Mouse (Mus musculus) lung, adult 18-20 months (tissue): ENCODE results near the gene Trmt10a.
"Not testable (repeated sequence)": the region's sequence is repeated elsewhere in the genome, so short reads cannot be mapped to it uniquely, and the experiment has no call there.

ENCODE experiments used
- DNase-seq, 2 experiments: peaks; one replicate each; pipeline ENCODE4 v3.0.0; 2022; ENCODE audit warnings: mixed read lengths in 2 of 2

Gene Trmt10a

GRCm38 (mm10) chr3:138138146-138138545, 5.1 kb upstream of the Trmt10a start:
- not testable (repeated sequence) for DNase-seq

DNA sequence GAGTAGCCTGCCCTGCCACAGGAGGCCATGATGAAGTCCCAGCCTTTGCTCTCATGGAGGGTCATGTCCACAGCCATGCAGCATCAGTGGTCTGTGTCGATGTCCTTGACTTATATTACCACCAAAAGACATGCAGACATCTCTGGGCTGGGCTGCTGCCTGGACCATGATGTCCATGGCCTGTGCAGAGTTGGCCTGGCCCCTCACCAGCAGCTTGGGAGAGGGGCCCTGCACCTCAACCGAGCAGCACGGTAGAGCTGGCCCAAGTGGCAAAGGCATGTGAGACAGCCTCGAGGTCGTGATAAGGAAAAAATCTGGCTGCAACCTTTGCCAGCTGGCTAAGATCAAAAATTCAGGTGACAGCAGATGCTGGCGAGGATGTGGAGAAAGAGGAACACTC, 3.6 kb upstream of the Trmt10a start:
- no peak for DNase-seq

DNA sequence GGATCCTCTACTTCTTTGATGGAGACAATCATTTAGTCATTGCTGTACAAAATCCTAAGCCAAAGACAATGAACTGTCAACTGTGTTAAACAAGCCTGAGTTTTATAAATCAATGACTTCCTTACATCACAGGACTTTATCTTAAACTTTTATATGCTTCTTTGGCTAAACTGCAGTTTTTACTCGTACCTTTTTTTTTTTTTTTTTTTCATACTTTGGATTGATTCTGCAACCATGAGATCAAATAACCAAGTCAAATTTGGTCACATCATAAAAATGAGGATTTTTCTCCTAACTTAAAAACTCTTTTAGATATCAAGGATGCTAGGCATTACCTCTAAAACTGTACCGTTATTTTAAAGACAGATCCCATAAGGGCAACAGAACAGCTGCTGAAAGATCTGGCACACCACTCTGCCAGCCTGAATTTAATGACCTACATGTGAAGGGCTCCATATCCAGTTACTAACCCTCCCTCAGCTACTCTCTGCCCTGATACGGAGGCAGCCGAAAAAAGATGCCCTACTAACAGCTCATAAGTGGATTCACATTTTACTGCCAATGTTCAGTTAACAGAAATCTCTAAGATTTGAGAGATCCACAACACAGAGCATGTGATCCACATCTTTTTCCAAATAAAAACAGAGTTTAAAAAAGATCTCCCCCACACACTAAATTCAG, 1.1 kb upstream of the Trmt10a start:
- DNase-seq = no peak

- DNase-seq = no peak
These were observed 424 bp upstream of the Trmt10a start for GRCm38 (mm10) chr3:138142733-138143314.

DNA sequence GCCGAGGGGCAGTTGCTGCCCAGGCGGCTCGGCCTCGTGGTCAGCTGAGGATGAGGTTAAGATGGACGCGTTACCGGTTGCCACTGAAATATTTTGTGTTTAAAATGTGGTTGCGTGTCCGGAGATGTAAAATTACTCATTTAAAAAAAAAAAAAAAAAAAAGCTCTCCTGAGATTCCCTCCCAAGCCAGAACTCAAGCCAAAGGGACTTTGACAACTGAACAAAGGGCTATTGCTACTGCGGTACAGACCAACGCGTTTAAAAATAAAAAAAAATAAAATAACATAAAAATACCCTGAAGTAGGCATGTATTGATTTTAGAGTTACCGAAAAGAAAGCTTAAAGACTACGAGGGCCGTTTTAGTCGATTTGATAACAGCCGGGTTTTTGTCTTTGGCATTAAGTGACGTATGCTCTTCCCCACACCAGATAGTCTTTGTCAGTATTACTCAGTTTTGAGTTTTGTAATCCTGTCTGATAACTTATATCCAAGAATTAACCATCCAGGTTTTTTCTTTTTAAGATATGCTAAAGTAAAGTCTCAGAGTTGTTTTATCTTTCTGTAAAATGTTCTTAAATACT, 903 bp downstream of the Trmt10a start:
- no peak for DNase-seq

DNA sequence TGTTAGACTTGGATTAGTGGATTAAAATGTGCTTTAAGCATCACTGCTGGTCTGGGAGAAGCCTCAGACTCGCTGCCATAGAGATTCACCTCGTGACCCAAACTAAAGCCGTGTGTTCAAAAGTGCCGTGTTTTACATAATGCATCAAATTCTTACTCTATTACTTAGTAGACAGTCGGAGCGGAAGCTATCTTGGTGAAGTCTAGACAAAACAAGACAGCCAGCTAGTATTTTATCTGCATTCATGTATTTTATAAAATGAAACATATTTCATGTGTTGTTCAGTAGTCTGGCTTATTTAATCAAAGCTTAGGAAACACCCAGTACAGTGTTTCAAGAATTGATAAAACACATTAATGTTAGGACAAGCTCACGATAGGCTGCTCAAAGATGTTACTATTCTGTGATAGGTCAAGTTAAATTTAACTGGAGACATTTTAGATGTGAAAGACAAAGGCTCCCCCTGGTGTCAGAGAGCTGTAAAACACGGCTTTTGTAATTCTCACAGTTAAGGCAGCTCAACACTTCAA, 1.5 kb downstream of the Trmt10a start, which contains the start of gene Mttp:
Gene Mttp, minus strand, starts transcription at position 327 of the 530 bp plus-strand sequence.
- DNase-seq = peak; percentile 68 to 81

GRCm38 (mm10) chr3:138148811-138149210, 5.6 kb downstream of the Trmt10a start:
- DNase-seq = no peak

- DNase-seq = no peak
These were observed 11.8 kb downstream of the Trmt10a start for GRCm38 (mm10) chr3:138155062-138155461.

DNA sequence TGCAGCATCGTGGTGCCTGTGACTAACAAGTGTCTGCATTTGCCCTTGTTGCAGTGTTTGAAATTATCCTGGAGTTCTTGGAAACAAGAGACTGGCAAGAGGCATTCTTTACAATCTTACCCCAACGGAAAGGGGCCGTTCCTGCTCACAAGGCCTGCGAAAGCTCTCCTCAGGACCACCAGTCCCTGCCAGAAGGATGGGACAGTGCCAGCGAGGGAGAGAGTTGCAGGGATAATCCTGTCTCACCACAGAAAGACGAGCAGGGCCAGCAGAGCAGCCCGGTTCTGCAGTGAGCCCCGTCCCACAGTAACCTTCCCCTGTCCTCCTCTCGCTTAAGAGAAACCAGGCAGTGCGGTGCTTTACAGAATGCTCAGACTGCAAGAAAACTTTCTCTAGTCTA, 13.4 kb downstream of the Trmt10a start:
- DNase-seq = no peak

GRCm38 (mm10) chr3:138161623-138162022, 18.4 kb downstream of the Trmt10a start:
- no peak for DNase-seq

DNA sequence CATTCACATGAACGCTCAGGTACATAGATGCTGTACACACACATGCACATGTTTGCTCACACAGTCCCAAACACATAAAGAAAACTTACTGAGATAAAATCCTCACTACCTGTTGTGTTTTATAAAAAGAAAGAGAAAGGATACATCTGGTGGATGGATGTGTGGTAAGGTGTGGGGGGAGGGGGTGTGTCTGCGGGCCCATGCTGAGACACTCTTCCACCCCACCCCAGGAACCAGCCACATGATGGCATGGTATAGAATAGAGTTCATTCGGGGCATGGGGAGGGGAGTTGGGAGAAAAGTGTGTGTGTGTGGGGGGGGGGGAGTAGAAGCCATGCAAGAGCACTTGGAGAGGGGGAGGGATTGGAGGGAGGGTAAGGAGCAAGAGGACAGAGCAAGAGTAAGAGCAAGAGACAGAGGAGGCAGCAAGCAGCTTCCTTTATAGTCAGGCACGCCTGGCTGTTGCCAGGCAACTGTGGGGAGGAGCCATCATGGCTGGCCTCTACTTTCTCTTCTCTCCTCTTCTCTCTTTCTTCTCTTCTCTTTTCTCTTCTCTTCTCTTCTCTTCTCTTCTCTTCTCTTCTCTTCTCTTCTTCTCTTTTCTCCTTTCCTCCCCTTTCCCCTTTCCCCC, 19.4 kb downstream of the Trmt10a start:
- DNase-seq = no peak

DNA sequence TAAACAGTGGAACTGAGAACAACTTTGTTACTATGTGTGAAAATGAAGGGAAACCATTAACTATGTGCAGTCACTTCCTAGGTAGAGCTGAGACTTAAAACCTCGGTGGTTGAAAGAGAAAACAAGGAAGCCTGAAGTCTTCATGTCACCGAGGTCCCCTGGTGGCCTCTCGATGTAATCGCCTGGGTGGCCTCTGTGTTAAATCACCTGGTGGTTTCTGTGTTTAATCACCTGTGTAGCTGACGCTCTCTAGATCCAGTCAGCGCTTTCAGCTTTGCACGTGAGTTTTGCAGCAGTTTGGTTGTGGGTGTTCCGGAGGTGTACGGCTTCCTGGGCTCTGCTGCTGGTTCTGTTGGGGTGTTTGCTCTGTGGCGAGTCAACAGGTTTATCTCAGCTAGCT, 30.0 kb downstream of the Trmt10a start:
- DNase-seq = no peak

- DNase-seq = no peak
These were observed 32.3 kb downstream of the Trmt10a start for GRCm38 (mm10) chr3:138175551-138175950.

DNA sequence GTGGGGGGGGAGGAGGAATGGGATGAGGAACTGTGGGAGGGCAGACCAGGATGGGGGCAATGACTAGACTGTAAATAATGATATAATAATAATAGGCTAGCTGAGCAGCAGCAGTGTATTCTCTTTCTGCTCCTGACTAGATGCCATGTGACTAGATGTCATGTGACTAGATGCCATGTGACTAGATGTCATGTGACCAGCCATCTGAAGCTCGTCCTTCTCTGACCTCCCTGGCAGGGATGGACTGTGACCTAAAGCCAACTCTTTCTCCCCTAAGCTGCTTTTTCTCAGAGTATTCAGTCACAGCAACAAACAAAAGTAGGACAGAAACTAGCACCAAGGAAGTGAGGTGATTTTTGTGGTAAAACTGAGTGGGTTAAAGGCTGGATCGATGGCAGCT, 38.8 kb downstream of the Trmt10a start:
- no peak for DNase-seq

GRCm38 (mm10) chr3:138183371-138183770, 40.1 kb downstream of the Trmt10a start:
- no peak for DNase-seq

- no peak for DNase-seq
These were observed 42.0 kb downstream of the Trmt10a start for GRCm38 (mm10) chr3:138185290-138185689.

GRCm38 (mm10) chr3:138185995-138186930, 43.0 kb downstream of the Trmt10a start:
- no peak for DNase-seq

DNA sequence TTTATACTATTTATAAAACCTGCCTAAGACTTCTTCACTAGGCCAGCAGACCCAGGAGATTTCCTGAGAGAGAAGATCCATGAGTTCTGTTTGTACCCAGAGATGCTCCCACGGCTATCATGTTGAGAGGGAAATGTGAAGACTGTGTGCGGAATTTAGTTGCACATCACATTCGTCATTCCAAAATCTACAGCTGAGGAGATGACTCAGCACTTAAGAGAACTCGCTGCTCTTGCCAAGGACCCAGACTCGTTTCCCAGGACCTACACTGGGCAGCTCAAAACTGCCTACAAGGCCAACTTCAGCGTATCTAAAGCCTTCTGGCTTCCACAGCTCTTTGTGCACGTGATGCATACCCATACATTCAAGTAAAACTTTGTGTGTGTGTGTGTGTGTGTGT, 49.0 kb downstream of the Trmt10a start:
- DNase-seq = no peak

- no peak for DNase-seq
These were observed 50.5 kb downstream of the Trmt10a start, which contains the start of gene 4930579F01Rik for GRCm38 (mm10) chr3:138193683-138194302. Gene 4930579F01Rik, minus strand, starts transcription at chr3:138193825.

DNA sequence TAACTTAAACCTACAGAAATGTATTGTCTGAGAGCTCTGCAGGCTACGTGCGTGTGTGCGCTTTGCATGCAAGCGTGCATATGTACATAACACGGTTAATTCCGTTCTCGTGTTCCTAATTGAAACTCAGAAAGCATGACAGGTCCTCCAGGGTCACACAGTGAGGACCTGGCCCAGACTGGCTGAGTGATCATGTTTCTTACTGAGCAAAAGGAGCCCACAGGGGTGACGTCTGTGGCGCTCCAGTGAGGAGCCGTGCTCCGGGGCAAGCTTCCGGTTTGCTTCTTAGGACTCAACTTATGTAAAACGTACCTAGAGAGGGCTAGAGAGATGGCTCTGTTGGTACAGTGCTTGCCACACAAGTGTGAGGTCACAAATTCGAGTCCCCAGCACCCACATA, 53.8 kb downstream of the Trmt10a start:
- no peak for DNase-seq

GRCm38 (mm10) chr3:138197556-138197955, 54.3 kb downstream of the Trmt10a start:
- DNase-seq = no peak
